Mouse (Mus musculus) lung, adult 2 months (tissue): ENCODE measurements around the gene Plcb3.

ENCODE experiments used
- CTCF ChIP-seq: fragments of 200-500 bp; IDR thresholded peaks from 2 replicates; pipeline ENCODE4 v1.5.1; 2011; ENCODE audit warnings: mild to moderate bottlenecking, low read length, control low read depth; ENCODE audit not compliant: insufficient read depth
- POLR2A ChIP-seq: fragments of 200-500 bp; IDR thresholded peaks from 2 replicates; pipeline ENCODE4 v1.6.1; 2011; ENCODE audit warnings: low read depth, mild to moderate bottlenecking, control low read depth, low read length, borderline replicate concordance; ENCODE audit errors: extremely low read depth

DNA sequence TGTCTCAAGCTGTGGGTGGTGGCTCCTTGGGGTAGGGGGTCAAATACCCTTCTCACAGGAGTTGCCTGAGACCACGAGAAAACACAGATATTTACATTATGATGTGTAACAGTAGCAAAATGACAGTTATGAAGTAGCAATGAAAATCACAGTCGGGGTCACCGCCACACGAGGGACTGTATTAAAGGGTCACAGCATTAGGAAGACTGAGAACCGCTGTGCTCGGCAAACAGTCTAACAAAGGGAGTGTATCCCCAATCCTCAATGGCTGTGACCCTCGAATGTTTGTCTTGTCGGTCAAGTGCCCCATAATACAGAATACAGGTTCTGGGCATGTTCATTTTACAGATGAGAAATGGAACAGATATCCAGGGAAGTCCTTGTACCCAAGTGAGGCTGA lies 17.7 kb upstream of the Plcb3 start:
- TF ChIP-seq POLR2A (no peak), CTCF (no peak)
